Mouse (Mus musculus) G1E (cell line): ENCODE results near the gene Ipo13. TPM values are rescaled to one million over a fixed set of nuclear protein-coding genes. Genes with fewer than 3 reads are reported as not detected.

Experiments used
- ATAC-seq: 2 replicates; pipeline ENCODE4 v1.8.0; 2016; ENCODE audit warnings: mild to moderate bottlenecking; ENCODE audit not compliant: insufficient number of reproducible peaks, poor library complexity, low FRiP score, severe bottlenecking; ENCODE audit errors: extremely low read depth
- DNase-seq: peaks from one replicate; pipeline ENCODE4 v3.0.0; 2012; ENCODE audit warnings: low spot score
- H3K27me3 ChIP-seq: 2 replicates; pipeline ENCODE4 v1.6.1; 2012; ENCODE audit warnings: mild to moderate bottlenecking, low read length, inconsistent platforms; ENCODE audit not compliant: insufficient read depth
- H3K36me3 ChIP-seq: replicated peaks from 2 replicates; pipeline ENCODE3; 2012; ENCODE audit warnings: mild to moderate bottlenecking, inconsistent platforms
- H3K4me1 ChIP-seq: 2 replicates; pipeline ENCODE4 v1.6.1; 2012; ENCODE audit warnings: low read depth, low read length, inconsistent platforms, mixed read lengths; ENCODE audit not compliant: insufficient read depth
- H3K4me3 ChIP-seq: 2 replicates; pipeline ENCODE4 v1.5.1; 2012; ENCODE audit warnings: low read depth, mild to moderate bottlenecking, inconsistent platforms, low read length, moderate library complexity, mixed read lengths
- H3K9me3 ChIP-seq: replicated peaks from 2 replicates; pipeline ENCODE4 v1.6.1; 2012; ENCODE audit warnings: inconsistent platforms
- CTCF ChIP-seq: IDR thresholded peaks from 2 replicates; pipeline ENCODE4 v1.5.1; 2012; ENCODE audit warnings: low read depth, low read length, inconsistent platforms, mixed read lengths
- GATA1 ChIP-seq: IDR thresholded peaks from 2 replicates; pipeline ENCODE4 v1.6.1; 2012; ENCODE audit warnings: borderline replicate concordance, low read length, inconsistent platforms, mixed read lengths
- GATA2 ChIP-seq: IDR thresholded peaks from 2 replicates; pipeline ENCODE4 v1.6.1; 2012; ENCODE audit warnings: low read depth, low read length, inconsistent platforms, borderline replicate concordance
- POLR2AphosphoS5 ChIP-seq: IDR thresholded peaks from 2 replicates; pipeline ENCODE4 v1.6.1; 2012; ENCODE audit warnings: low read depth, low read length, inconsistent platforms; ENCODE audit not compliant: insufficient replicate concordance
- TAL1 ChIP-seq: conservative IDR thresholded peaks from 2 replicates; pipeline ENCODE4 v1.6.1; 2012; ENCODE audit warnings: low read depth, low read length, inconsistent platforms, mixed read lengths
- polyA plus RNA-seq: library from polyadenylated mRNA; stranded (reverse); fragments of >175 nt; gene quantifications from 2 replicates; pipeline ENCODE4 v1.2.3, GENCODE M21; 2012
- total RNA-seq, 2 experiments: library from RNA; stranded (forward) in 1 of 2; stranded (reverse) in 1 of 2; fragments of 200-1000 nt in 1 of 2; fragments of >200 nt in 1 of 2; fragmentation: Nextera tagmentation in 1 of 2; gene quantifications; 2 replicates each; pipeline ENCODE4 v1.2.3; 2014 to 2017

Ipo13 gene
- total and polyA plus RNA-seq, 3 experiments = 8.9 to 25.1 (median 18.8) TPM

DNA sequence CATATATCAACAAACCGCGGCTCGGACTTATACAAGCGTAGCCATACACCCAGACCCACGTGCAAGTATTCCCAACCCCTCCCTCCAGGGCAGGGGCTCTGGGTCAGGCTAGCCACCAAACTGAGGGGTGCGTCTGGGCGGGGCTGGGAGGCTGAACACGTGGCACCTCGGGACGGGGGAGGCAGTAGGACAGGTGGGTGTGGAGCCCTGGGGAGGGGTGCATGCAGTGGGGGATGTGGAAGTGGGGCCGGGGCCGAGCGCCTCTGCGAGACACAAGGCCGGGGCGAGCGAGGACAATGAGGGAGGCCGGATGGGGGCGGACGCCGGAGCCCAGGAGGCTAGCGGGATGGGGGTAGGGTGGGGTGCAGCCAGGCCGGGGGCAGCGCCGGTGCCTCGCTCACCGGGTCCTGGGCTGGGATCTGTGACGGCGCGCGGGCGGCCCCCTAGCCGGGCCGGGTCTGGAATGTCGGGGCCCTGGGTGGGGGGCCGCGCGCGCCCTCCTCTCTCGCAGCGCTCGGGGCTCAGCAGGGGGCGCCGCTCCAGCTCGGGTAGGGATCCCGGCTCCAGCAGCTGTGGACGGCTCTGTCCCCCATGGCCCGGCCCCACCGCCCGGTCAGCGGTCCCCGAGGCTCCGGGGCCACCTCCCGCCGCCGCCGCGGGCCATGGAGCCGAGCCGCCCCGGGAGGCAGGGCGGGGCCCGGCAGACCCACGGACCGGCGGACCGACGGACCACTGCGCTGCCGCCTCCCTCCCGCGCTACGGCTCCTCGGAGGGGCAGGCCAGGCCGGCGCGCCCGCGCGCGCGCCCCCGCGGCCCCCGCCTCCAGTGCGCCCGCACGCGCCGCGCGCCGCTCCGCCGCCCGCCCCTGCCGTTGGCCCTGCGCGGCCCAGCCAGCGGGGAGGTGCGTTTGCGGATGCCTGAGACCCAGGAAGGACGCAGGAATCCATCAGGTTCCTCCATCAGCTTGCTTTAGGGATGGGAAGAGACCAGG is 31.8 kb downstream of the Ipo13 start, which contains the start of gene B4galt2:
B4galt2 (minus strand) TSS at position 787 of the 991 bp plus-strand sequence.
- DNase-seq (no peak), ATAC-seq (no peak)
- peak within 1 kb of the TSS; percentile 63; the same call in 1 of the 2 replicates for H3K4me3 ChIP-seq
- peaks cover 41% of the 10 kb centered on the region for H3K4me1 ChIP-seq
- TF ChIP-seq TAL1 = no peak
- peaks cover 55% of the 10 kb centered on the region for H3K27me3 ChIP-seq
- no peaks in the 10 kb centered on the region for H3K9me3 ChIP-seq
- H3K36me3 ChIP-seq = peaks cover 32% of the 10 kb centered on the region

DNA sequence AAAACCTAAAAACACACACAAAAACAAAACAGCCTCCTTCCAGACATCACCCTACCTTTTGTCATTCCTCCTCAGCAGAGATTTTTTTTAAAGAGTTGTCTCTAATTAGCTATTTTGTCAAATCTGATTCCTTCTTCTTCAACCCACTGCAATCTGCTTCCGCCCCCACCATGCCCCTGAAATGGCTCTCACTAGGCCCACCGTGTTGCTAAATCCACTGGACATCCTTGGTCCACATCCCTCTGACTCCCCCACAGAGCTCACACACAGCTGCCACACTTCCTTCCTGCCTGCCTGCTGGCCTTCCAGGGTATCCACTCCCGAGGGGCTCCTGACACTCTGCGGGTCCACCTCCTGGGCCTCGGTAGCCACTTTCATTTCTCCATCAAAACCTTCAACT is 36.1 kb downstream of the Ipo13 start:
- Histone ChIP-seq H3K9me3 (no peaks in the 10 kb centered on the region), H3K36me3 (peaks cover 4% of the 10 kb centered on the region), H3K27me3 (peaks cover 82% of the 10 kb centered on the region), H3K4me1 (peaks cover 11% of the 10 kb centered on the region), H3K4me3 (no peak overlapping the region)
- DNase-seq (no peak), ATAC-seq (no peak)
- no peak for TF ChIP-seq GATA1
- TF ChIP-seq POLR2AphosphoS5 = no peak
- TF ChIP-seq CTCF = no peak
- TF ChIP-seq TAL1 = no peak
- no peak for TF ChIP-seq GATA2

DNA sequence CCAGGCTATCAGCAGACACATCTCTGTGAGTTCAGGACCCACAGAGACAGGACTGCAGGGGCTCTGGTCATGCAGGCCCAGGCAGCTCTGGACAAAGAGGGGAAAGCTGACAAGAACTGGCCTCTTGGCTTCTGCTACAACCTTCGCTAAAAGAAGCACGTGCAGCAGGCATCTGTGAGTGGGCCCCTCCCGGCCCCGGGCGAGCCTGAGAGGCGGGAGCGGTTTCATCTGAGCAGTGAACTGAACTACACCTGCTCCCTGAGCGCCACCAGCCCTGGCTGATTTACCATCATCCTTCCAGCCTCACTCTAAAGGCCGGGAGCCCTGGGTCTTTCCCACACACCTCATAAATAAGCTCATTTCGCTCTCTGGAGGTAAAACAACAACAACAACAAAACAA is 36.5 kb downstream of the Ipo13 start:
- Histone ChIP-seq H3K4me3 (no peak overlapping the region), H3K9me3 (no peaks in the 10 kb centered on the region), H3K36me3 (no peaks in the 10 kb centered on the region), H3K4me1 (peaks cover 8% of the 10 kb centered on the region), H3K27me3 (peaks cover 82% of the 10 kb centered on the region)
- DNase-seq (no peak), ATAC-seq (no peak)
- TF ChIP-seq GATA1 = no peak
- no peak for TF ChIP-seq GATA2
- TF ChIP-seq TAL1 = no peak
- no peak for TF ChIP-seq POLR2AphosphoS5
- no peak for TF ChIP-seq CTCF

- H3K9me3 ChIP-seq = no peaks in the 10 kb centered on the region
- H3K4me3 ChIP-seq = no peak overlapping the region
- DNase-seq = no peak
- TF ChIP-seq CTCF = no peak
- no peak for TF ChIP-seq GATA2
- TF ChIP-seq GATA1 = no peak
- TF ChIP-seq POLR2AphosphoS5 = no peak
- no peak for TF ChIP-seq TAL1
- ATAC-seq = no peak
- no peaks in the 10 kb centered on the region for H3K36me3 ChIP-seq
- peaks cover 17% of the 10 kb centered on the region for H3K4me1 ChIP-seq
- H3K27me3 ChIP-seq = peaks cover 79% of the 10 kb centered on the region
Measured at GRCm38 (mm10) chr4:117873615-117874014, 41.2 kb downstream of the Ipo13 start.

DNA sequence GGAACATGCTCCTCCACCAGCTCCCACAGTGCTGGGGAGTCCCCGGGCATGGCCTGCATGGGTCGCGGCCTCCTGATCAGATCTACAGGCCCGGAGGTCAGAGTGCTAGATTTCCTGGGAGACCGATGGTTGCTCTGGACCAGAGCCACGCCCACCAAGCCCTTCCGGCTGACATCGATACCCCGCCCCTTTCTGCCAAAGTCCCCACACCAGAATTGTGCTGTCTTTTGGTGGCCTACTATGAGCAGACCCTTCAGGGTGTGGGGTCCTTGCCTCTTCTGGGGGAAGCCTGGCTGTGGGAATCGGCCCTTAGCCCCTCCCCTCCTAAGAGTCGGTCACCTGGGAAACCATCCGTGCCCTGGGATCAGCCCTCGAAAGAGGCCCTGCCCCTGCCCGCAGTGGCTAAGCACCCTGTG is 42.3 kb downstream of the Ipo13 start, which contains the start of gene Ccdc24:
Ccdc24 (minus strand) TSS at position 87 of the 416 bp plus-strand sequence.
- DNase-seq (no peak), ATAC-seq (no peak)
- Histone ChIP-seq H3K4me3 (peak within 1 kb of the TSS; percentile 11; the same call in 1 of the 2 replicates), H3K4me1 (peaks cover 17% of the 10 kb centered on the region), H3K36me3 (peaks cover 4% of the 10 kb centered on the region), H3K27me3 (peaks cover 68% of the 10 kb centered on the region), H3K9me3 (no peaks in the 10 kb centered on the region)
- TF ChIP-seq POLR2AphosphoS5 (no peak), GATA1 (no peak)

DNA sequence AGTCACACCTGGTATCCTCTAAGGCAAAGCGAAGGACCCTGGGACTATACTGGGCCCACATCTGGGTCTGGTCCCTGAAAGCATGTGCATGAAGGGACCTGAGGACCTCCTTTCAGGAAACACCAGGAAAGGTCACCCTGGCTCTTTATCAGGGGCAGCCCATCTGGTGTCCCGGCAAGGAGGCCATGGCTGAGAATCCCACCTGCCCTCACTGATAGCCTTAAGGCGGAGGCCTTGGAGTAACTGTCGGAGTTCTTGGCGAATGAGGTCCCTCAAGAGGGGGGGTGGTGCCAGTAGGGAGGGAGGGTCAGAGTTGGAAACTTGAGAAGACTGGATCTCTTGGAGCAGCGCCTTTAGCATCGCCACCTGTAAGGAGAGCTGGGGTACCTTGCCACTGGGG is 43.0 kb downstream of the Ipo13 start:
- Histone ChIP-seq H3K9me3 (no peaks in the 10 kb centered on the region), H3K36me3 (peaks cover 4% of the 10 kb centered on the region), H3K4me1 (peaks cover 17% of the 10 kb centered on the region), H3K4me3 (no peak overlapping the region), H3K27me3 (peaks cover 62% of the 10 kb centered on the region)
- DNase-seq (no peak), ATAC-seq (no peak)
- TF ChIP-seq GATA2 (no peak), TAL1 (peak; percentile 24; the same call in 1 of the 2 replicates)

DNA sequence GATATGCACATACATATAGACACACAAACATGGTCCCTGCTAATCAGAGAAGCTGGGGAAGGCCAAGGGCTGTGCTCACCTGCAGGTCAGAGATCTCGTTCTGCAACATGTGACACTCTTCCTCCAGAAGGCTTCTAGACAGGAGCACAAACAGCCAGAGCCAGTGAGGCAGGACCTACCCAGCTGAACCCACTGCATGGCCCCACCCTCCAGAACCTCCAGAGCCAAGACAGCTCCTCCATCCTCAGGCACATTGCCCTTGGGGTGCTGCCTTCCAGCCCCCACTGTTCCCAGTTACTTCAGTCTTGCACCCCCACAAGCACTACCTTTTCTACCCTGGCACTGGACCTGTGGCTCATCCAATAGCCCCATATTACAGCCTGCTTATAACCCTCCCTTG is 44.4 kb downstream of the Ipo13 start:
- TF ChIP-seq GATA1 = no peak
- no peak for TF ChIP-seq TAL1
- TF ChIP-seq CTCF = no peak
- TF ChIP-seq POLR2AphosphoS5 = no peak
- TF ChIP-seq GATA2 = no peak
- Histone ChIP-seq H3K27me3 (peaks cover 54% of the 10 kb centered on the region), H3K4me3 (no peak overlapping the region), H3K4me1 (peaks cover 17% of the 10 kb centered on the region), H3K9me3 (no peaks in the 10 kb centered on the region), H3K36me3 (peaks cover 4% of the 10 kb centered on the region)
- no peak for ATAC-seq
- DNase-seq = no peak
